Mouse (Mus musculus): ENCODE results near the gene Tnfrsf8.
"Not testable (repeated sequence)": the region's sequence is repeated elsewhere in the genome, so short reads cannot be mapped to it uniquely, and the experiment has no call there.

Tnfrsf8 gene

DNA sequence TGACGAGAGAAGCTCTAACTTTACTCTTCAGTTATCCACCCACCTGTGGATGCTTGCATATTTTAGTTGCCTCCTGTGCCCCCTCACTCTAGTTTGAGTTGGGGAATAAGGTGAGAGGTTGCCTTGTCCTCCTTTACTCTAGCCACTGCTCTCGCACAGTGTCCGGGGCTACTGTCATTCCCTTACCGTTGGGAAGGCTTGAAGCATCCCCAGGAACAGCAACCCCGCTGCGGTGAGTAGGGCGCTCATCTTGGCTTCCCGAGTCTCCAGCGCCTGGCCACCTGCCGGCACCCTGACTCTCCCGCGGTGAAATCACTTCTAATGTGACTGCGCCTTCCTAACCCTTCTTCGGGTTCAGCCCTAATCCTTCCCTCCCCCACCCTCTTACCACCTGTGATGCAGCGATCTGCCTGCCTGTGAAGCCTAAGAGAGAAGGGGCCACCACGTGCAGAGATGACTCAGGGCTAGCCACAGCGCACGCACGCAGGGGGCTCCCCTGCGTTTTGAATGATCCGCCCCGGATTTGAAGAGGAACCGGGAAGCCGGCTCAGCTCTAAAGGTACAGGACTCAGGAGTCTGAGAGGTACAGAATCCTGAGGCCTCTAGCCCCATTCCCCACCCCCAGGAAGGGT lies at the start of gene Tnfrsf8:
Gene Tnfrsf8 (minus strand): TSS at position 329 of the 632 bp plus-strand sequence.
- in situ Hi-C loops (cut with MboI; ENCODE audit: low sequenced_read_pairs) = no loop called here

DNA sequence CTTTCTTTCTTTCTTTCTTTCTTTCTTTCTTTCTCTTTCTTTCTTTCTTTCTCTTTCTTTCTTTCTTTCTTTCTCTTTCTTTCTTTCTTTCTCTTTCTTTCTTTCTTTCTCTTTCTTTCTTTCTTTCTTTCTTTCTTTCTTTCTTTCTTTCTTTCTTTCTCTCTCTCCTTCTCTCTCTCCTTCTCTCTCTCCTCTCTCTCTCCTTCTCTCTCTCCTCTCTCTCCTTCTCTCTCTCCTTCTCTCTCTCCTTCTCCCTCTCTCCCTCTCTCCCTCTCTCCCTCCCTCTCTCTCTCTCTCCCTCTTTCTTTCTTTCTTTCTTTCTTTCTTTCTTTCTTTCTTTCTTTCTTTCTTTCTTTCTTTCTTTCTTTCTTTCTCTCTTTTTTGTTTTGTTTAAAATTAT lies 46.7 kb upstream of the Tnfrsf8 start:
- in situ Hi-C loops (cut with MboI; ENCODE audit: low sequenced_read_pairs) = not testable (repeated sequence)

DNA sequence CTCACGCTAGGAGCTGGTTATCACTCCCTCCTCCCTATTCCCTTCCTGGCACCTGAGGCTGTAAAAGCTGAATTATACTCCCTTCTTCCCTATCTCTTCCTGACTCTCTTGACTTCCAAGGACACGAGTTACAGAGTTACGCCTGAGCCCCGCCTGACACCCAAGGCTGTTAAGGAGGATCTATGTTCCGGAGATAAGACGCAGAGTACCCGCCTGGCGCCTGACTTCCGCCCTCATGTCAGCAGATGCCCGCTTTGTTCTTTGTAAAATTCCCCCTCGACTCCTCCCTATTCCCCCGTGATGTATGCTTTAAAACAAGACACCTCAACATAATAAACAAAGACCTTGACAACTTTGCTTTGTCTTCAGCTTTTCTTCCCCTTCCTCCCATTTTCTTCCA lies 46.1 kb upstream of the Tnfrsf8 start:
- in situ Hi-C loops (cut with MboI; ENCODE audit: low sequenced_read_pairs) = no loop called here

DNA sequence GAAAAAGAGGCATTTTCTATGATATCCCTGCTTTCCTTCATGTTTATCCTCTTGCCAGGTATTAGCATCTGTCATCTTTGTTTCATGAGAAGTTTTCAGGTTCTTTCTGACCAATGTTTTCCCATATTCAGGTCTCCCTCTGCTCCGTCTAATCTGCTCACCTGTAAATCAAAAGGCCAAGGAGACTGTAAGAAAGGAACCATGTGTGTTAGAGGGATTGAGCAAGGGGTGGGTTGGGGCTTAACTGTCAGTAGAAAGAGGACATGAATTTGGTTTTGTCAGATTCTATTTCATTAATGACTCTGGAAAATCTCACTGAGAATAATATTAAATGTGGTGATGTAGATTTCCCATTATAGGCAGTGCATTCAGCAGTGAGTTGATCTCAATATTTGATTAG lies 45.6 kb upstream of the Tnfrsf8 start:
- in situ Hi-C loops (cut with MboI; ENCODE audit: low sequenced_read_pairs) = no loop called here

DNA sequence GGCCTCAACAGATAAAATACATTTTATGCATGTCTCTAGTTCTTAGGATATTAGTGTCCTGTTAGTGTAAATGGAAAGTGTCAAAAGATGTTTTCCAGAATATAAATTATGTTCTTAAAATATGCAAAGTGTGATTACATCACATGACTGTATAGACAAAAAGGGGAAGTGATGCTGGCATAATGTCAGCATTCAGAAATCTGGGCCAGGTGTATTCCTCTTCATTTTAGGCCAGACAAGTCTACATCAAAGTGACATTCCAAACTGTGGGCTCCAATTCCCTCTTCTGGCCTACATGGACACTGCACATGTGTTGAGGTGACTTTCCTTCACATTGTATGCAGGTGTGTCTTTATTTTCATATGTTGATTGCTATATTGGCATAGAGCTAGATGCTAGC lies 41.3 kb upstream of the Tnfrsf8 start:
- in situ Hi-C loops (cut with MboI; ENCODE audit: low sequenced_read_pairs) = no loop called here

DNA sequence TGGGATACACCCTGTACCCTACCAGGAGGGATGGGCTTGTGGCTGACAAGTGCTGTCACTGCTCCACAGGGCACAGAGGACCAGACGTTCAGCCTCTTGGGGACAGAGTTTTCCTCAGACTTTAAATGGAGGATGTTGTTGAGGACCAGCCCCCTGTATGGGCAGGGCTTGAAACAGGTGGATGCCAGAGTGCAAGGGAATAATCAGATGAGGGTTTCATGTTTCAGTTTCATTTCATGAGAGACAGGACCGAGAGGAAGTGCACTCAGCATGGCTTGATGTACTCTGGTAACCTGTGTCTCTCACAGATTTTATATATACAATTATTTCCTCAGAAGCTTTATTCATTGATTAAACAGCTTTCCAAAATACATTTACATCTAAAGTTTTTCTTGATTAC lies 38.9 kb upstream of the Tnfrsf8 start:
- in situ Hi-C loops (cut with MboI; ENCODE audit: low sequenced_read_pairs) = no loop called here

DNA sequence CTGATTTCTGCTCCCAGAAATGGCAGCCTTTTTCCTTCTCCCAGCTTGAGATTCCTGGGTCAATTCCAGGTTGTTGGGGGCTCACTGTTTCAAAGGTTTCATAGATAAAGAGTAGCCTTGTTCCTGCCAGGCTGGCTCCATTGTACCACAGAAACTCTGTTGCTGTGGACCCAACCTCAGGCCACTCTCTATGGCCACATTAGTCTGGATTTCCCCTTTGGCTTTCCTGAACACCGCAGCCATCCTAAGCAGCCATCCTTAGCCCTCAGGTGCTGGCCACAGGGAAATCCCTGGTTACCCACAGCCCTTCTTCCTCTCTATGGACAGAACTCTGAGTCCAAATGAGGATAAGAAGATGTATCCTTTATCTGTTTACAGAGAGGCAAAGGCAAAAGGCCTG lies 30.0 kb upstream of the Tnfrsf8 start:
- in situ Hi-C loops (cut with MboI; ENCODE audit: low sequenced_read_pairs) = no loop called here

DNA sequence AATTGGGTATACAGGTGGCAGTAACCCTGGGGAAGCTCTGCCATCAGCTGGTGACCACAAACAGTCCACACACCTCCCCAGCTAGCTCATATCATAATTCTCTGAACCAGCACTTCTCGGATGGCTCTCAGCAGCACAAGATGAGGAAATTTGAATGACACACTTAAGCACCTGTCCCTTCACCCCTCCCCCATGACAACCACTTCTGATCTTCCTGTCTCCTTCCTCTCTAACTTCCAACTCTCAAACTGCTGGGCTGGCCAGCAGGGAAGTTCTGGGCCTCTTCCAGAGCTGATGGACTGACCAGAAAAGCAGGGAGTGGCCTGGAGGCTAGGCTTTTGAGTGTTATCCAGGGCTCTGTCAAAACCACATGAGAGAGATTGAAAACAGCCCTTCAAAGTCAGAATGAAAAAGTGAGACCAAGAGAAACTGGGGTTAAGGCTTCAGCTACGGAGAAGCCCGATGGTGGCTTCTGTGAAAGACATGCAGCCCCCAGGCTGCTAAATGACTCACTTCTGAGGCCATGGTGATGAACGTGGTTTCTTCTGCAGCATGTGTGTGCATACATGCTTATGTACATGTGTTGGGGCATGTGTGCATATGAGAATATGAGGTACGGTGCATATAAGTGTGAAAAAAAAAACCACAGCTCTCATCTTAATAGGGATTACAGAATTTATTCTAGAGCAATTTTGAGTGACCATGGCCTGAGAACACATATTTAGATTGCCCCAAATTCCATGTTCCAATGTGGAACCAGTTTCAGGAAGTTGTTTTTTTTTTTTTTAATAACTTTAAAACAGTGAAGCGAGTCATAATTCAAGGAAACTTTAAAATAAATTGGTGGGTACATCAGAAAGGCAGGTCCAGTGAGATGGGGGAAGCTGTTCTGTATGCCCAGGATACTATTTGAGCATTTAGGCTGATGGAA lies 27.2 kb upstream of the Tnfrsf8 start:
- in situ Hi-C loops (cut with MboI; ENCODE audit: low sequenced_read_pairs) = no loop called here

DNA sequence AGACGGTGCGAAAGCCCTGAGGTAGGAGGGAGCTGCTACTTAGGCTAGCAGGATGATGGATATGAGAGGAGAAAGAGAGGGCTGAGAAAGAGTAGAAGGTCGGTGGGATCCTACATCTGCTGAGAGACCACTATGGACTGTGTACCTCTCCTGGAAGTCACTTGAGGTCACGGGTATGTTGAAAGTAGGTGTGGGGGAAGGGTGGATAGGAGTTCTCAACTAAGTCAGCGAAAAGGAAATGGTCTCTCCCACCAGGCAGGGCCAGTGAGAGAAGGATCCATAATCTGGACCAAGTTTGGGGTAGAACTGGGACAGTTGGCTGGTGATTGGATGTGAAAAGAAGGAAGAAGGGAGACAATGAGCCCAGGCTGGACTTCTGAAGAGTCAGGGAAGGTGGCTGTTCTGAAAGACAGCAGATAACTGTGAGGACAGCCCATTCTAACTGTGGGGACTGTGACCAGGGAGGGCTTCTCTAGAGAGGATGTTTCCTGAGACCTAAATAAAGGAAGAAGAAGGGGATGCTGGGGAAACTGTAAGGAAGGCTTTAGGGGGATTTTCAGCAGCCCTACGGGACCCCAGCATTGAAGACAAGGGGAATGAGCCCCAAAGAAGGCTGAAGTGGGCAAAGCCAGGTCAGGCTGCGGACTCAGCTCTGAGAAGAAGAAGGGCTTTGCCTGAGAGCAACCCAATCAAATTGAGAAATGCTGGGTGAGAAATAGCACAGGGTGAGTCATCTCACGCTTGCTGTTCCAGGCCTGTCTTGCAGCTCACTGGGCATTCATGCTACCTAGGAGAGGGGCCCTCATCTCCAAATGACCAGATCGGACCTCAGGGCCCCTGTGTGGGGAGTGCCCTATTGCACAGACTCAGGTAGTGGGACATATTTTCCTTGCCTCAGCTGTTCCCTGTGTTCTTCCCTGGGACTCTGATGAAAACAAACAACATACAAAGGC lies 23.2 kb upstream of the Tnfrsf8 start:
- in situ Hi-C loops (cut with MboI; ENCODE audit: low sequenced_read_pairs) = no loop called here

DNA sequence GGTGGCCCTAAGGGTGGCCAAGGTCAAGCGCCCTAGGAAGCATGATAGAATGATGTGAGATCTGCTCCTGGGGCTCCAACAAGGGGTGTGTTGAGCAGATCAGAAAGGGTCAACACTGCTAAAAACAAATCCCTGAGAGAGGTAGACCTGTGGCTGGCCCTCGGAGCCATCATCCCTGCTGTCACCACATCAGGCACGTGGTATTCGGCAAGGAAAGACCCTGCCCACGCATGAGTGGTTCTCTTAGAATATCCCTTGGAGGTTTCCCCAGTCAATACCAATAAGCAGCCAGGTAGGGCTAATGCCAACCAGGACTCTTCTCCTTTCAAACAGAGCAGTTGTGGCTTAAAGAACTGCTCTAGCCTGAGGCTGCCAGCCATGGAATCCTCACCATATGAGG lies 21.6 kb upstream of the Tnfrsf8 start:
- in situ Hi-C loops (cut with MboI; ENCODE audit: low sequenced_read_pairs) = no loop called here

DNA sequence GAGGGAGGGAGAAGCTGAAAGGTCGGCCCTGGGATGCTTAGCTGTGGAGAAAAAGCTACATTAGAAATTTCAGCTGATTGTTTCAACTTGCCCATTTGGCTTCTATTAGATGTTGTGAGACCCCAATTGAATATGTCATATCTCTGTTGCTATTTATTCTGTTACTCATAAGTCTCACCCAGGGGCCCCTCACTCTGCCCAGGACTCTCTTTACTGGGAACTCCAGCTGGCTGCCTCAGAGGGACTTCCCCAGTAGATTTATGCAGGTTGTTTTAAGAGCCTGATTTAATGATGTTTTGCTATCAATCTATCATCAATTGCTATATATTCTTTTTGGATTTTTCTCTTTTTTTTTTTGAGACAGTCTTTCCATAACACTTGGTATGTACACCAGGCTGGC lies 21.1 kb upstream of the Tnfrsf8 start:
- in situ Hi-C loops (cut with MboI; ENCODE audit: low sequenced_read_pairs) = no loop called here

DNA sequence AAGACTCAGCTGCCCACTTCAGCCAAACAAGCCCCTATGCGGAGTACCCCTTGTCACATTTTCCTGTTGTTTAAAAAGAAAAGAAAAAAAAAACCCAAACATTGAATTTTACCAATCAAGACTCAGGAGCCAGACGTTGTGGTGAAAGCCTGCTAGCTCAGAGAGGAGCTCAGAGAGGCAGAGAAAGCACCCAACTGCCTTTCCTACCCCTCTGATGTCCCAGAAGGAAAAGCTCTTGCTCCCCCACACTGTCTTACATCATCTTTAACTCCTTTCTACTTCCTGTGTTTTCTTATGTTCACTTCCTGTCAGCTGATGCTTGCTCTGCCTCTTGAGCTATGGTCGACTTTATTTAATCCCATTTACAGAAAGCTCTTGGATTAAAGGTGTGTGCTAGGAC lies 8.7 kb upstream of the Tnfrsf8 start:
- in situ Hi-C loops (cut with MboI; ENCODE audit: low sequenced_read_pairs) = no loop called here

DNA sequence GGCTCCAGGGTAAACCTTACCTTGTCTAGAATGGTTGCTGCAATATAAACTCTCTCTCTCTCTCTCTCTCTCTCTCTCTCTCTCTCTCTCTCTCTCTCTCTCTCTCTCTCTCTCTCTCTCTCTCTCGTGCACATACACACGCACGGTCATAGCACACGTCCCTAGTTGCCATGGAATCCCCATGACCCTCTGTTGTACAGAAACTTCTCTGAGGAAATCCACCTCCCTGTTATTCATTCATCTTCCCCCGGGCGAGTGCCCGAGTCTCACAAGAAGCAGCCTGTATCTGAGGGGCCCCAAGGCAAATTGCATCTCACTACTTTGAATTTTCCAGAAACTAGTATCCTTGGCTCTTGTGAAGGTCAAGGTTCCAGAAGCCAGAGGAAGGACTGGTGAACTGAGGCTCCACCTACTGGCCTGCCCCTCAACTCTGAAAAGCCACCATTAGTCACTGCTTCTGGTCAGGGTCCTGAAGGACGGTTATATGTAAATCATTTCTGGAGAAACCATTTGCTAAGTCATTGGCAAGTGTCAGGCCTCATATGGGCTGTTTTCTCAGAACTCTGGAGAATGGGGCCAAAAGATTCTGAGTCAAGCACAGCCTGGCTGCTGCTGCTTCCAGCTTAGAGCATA lies 8.1 kb upstream of the Tnfrsf8 start:
- in situ Hi-C loops (cut with MboI; ENCODE audit: low sequenced_read_pairs) = no loop called here

DNA sequence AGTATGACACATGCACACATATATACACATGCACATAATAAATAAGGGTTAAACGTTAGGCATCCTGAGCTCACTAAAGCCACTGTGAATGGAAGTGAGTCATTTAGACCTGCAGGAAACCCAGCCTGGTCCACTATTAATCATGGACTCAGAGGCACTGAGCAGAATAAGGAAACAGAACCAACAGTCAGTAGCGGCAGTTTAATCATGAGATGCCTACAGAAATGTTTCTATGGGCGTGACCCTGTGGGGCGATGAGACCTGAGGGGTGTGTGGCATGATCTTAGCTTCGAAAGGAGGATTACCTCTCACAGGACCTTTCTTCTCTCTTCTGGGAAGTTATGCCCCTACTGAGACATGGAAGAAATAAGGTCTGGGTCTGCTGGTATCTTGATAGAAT lies 7.2 kb upstream of the Tnfrsf8 start:
- in situ Hi-C loops (cut with MboI; ENCODE audit: low sequenced_read_pairs) = no loop called here

DNA sequence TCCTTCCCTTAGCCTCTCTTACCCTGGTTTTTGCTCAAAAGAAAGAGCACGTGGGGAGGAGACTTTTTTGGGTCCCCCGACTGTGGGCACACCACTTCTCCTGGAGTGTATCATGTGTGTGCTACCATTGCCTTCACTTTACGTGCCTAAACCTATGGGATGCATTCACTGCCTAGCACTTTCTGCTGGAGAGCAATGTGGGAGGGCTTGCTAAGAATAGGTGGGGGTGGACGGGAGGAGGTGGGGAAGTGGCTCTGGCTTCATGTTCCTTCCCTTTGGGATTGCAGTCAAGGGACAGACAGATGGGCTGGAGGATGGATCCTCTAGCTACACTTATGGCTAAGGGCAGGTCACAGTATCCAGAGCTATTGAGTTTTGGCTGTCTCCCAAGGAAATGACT lies 5.7 kb upstream of the Tnfrsf8 start:
- in situ Hi-C loops (cut with MboI; ENCODE audit: low sequenced_read_pairs) = no loop called here

DNA sequence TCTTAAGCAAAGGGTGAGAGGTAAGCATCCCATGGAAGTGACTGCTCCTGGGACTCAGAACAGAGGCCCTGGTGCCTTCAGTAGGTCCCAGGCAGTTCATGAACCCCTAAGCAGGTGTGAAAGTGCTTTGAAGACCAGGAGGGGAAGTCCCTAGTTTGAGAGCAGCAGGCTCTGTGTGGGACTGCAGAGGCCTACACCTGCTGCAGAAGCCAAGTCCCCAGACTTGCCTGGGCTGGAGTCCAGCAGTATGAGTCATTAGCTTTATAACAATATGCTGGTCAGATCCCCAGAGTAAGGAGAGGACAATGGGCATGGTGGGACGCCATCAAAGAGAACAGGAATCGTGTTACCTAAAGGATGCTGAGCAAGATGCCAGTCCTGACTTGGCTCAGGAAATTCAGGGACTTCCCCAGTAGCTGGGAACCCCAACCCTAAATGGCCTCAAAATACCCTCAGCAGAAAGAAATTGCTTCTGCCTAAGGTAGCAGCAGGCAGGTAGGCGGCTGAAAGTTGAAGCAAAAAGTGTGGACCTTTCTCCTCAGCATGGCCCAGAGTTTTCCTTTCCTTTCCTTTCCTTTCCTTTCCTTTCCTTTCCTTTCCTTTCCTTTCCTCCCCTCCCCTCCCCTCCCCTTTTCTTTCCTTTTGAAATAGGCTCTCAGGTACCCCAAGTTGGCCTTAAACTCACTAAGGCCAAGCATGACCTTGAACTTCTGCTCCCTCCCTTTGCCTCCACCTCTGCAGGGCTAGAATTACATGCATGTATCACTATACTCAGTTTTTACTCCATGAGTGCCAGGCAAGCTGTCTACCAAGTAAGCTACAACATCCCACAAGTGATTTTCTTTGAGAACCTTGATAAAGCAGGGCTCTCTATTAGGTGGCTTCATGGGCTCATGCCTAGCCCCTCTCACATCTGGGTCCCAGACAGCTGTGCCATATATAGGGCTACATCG lies 4.6 kb upstream of the Tnfrsf8 start:
- in situ Hi-C loops (cut with MboI; ENCODE audit: low sequenced_read_pairs) = no loop called here

DNA sequence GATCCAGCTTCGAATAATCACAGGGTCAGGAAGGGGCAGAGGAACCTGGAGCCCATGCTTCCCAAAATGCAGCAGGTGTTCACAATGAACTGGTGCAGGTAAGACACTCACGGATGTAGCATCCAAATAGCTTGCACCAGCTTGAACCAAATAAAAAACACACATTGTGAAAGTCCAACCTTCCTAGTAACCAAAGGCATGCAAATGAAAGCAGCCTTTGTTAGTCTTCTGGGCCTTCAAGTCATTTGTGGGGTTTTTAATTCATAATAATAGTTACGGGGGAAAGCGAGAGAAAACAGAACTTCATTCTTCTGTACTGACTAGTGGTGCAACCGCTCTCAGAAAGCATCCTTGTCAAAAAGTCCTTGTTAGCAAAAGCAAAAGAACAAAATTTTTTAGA lies 1.7 kb upstream of the Tnfrsf8 start:
- in situ Hi-C loops (cut with MboI; ENCODE audit: low sequenced_read_pairs) = no loop called here

DNA sequence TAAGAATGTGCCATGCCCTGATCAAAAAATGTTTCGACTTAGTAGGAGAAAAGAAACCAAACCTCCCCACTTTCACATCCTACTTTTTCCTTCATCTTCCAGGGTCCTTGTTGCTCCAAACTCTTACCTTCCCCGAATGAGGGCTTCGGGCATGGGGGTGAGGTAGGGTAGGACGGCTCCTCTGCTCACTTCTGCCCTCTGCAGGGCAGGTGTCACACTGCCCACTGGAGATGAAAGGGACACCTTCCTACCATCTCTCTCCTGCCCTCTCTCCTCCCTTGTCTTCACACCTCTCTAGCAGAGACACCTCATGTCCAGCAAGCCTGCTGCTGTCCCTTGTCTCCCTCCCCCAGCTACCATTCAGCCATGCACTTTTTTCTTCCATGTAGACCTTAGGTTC lies 998 bp downstream of the Tnfrsf8 start:
- in situ Hi-C loops (cut with MboI; ENCODE audit: low sequenced_read_pairs) = no loop called here

DNA sequence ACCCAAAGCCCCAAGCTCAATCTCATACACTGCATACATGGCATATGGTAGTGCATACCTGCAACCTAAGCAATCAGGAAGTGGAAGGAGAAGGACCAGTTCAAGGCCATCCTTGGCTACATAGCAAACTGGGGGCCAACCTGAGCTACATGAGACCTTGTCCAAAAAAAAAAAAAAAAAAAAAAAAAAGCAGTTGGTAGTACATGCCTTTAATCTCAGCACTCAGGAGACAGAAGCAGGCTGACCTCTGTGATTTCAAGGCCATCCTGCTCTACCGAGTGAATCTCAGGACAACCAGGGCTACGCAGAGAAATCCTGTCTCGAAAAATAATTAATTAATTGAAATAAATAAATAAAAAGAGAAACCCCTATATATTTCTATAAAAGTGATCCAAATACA lies 1.7 kb downstream of the Tnfrsf8 start:
- in situ Hi-C loops (cut with MboI; ENCODE audit: low sequenced_read_pairs) = no loop called here

DNA sequence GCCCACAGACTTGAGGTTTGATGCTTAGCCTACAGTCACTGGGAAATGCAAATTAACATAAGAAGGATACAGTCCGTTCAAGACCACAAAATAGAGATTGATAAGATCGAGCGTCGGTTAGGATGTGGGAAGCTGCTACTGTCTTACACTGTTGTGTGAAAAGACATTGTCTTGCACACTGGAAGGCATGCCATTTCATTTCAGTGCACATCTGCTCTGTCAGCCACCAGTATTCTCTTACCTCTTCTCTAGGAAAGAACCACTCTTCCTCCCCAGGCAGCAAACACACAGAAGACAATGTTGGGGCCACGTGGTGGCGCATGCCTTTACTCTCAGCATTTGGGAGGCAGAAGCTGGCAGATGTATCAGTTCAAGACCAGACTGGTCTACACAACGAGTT lies 2.4 kb downstream of the Tnfrsf8 start:
- in situ Hi-C loops (cut with MboI; ENCODE audit: low sequenced_read_pairs) = no loop called here
